Mouse (Mus musculus) E14TG2a.4 (cell line): ENCODE data around the gene Mien1.

Experiments used
- H3K27me3 ChIP-seq: 2 replicates; pipeline ENCODE4 v1.6.1; 2014; ENCODE audit warnings: low read length, control low read depth; ENCODE audit not compliant: insufficient read depth
- H3K36me3 ChIP-seq: 2 replicates; pipeline ENCODE4 v1.6.1; 2014; ENCODE audit warnings: low read length, control low read depth; ENCODE audit not compliant: insufficient read depth
- H3K4me1 ChIP-seq: replicated peaks from 2 replicates; pipeline ENCODE4 v1.6.1; 2014; ENCODE audit warnings: low read depth, low read length, control low read depth
- H3K4me3 ChIP-seq: replicated peaks from 2 replicates; pipeline ENCODE4 v1.5.1; 2014; ENCODE audit warnings: mild to moderate bottlenecking, low read length
- H3K9me3 ChIP-seq: 2 replicates; pipeline ENCODE4 v1.6.1; 2014; ENCODE audit warnings: low read length, control low read depth
- CTCF ChIP-seq: conservative IDR thresholded peaks from 2 replicates; pipeline ENCODE4 v1.5.1; 2014; ENCODE audit warnings: low read length
- NANOG ChIP-seq: IDR thresholded peaks from 2 replicates; pipeline ENCODE4 v1.6.1; 2014; ENCODE audit warnings: borderline replicate concordance, low read length, mixed read lengths
- POU5F1 ChIP-seq: IDR thresholded peaks from 2 replicates; pipeline ENCODE4 v1.6.1; 2014; ENCODE audit warnings: low read length, borderline replicate concordance

Mien1 gene

DNA sequence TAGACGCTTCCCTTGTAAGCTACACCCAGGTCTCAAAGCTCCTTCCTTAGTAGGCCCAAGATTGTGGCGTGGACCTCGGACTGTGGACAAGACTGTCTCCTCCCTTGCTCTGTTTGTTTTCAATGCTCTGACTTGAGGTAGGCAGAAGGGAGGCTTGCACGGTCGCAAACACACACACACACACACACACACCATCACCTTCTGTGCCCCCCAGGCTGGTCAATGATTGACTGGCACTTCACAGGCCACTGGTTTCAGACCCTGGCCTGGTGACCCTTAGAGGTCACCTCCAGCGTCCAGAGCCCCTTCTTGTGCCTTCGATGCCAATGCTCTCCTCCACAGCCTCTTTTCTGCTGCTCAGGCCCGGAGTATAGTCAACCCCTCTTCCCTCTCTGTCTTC is 29.9 kb downstream of the Mien1 start:
- Histone ChIP-seq H3K4me1 (peaks cover 34% of the 10 kb centered on the region), H3K4me3 (no peak overlapping the region), H3K36me3 (no peaks in the 10 kb centered on the region), H3K9me3 (no peaks in the 10 kb centered on the region), H3K27me3 (peaks cover 45% of the 10 kb centered on the region)
- TF ChIP-seq NANOG = no peak
- no peak for TF ChIP-seq CTCF
- TF ChIP-seq POU5F1 = no peak

GRCm38 (mm10) chr11:98406621-98407020 is 32.2 kb downstream of the Mien1 start:
- TF ChIP-seq CTCF = no peak
- no peak for TF ChIP-seq NANOG
- no peak for TF ChIP-seq POU5F1
- Histone ChIP-seq H3K4me1 (peaks cover 19% of the 10 kb centered on the region), H3K4me3 (no peak overlapping the region), H3K36me3 (no peaks in the 10 kb centered on the region), H3K27me3 (peaks cover 26% of the 10 kb centered on the region), H3K9me3 (no peaks in the 10 kb centered on the region)

DNA sequence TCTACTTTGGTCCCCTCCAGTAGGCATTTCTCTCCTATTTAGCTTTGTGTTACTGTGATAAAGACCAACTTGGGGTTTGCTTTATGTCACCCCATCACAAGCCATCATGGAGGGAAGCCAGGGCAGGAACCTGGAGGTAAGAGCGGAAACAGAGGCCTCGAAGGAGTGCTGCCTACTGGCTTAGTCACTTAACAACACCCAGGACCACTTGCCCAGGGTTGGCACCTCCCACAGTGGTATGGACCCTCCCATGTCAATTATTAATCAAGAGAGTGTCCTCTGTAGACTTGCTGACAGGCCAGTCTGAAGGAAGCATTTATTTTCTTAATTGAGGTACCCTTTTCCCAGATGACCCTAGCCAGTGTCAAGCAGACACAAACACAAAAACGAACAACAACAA is 38.0 kb downstream of the Mien1 start:
- Histone ChIP-seq H3K27me3 (peaks cover 6% of the 10 kb centered on the region; the same call in 1 of the 2 replicates), H3K4me1 (peaks cover 22% of the 10 kb centered on the region), H3K36me3 (no peaks in the 10 kb centered on the region; the same call in 1 of the 2 replicates), H3K4me3 (peak overlapping the region; percentile 90), H3K9me3 (no peaks in the 10 kb centered on the region)
- TF ChIP-seq CTCF (no peak), NANOG (no peak), POU5F1 (no peak)

GRCm38 (mm10) chr11:98400161-98400726 is 38.5 kb downstream of the Mien1 start, which contains the start of gene Pgap3:
Pgap3 (minus strand) TSS chr11:98400490.
- Histone ChIP-seq H3K4me3 (peak within 1 kb of the TSS; percentile 90), H3K36me3 (no peaks in the 10 kb centered on the region; the same call in 1 of the 2 replicates), H3K27me3 (peaks cover 6% of the 10 kb centered on the region; the same call in 1 of the 2 replicates), H3K9me3 (no peaks in the 10 kb centered on the region), H3K4me1 (peaks cover 22% of the 10 kb centered on the region)
- TF ChIP-seq NANOG (no peak), POU5F1 (no peak), CTCF (no peak)

DNA sequence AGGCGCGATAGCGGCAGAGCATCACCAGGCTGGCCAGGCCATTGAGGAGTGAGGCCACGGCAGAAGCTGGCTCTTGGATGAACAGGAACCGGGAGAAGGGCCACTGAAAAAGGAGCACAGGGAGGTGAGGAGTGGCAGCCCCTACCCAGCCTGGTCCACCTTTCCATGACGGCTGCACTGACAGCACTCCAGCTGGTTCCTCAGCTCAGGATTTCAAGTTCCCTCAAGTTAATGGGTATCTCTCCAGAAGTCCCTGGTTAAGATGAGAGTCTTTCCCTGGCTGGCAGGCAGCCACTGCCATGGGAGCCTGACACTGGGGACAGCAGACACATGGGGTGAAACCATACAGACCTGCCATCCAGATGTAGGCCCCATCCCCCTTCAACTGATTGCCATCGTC is 40.8 kb downstream of the Mien1 start:
- no peaks in the 10 kb centered on the region; the same call in 1 of the 2 replicates for H3K36me3 ChIP-seq
- no peak for TF ChIP-seq POU5F1
- no peak for TF ChIP-seq CTCF
- TF ChIP-seq NANOG = no peak

GRCm38 (mm10) chr11:98395041-98395440 is 43.8 kb downstream of the Mien1 start:
- Histone ChIP-seq H3K4me3 (no peak overlapping the region), H3K27me3 (peaks cover 9% of the 10 kb centered on the region), H3K4me1 (peaks cover 50% of the 10 kb centered on the region), H3K36me3 (no peaks in the 10 kb centered on the region; the same call in 1 of the 2 replicates), H3K9me3 (no peaks in the 10 kb centered on the region)
- TF ChIP-seq NANOG (no peak), POU5F1 (no peak), CTCF (no peak)

More for the DNA sequence above, 40.8 kb downstream of the Mien1 start:
- H3K27me3 ChIP-seq = no peaks in the 10 kb centered on the region
- no peaks in the 10 kb centered on the region for H3K9me3 ChIP-seq
- H3K4me1 ChIP-seq = peaks cover 32% of the 10 kb centered on the region
- H3K4me3 ChIP-seq = no peak overlapping the region

DNA sequence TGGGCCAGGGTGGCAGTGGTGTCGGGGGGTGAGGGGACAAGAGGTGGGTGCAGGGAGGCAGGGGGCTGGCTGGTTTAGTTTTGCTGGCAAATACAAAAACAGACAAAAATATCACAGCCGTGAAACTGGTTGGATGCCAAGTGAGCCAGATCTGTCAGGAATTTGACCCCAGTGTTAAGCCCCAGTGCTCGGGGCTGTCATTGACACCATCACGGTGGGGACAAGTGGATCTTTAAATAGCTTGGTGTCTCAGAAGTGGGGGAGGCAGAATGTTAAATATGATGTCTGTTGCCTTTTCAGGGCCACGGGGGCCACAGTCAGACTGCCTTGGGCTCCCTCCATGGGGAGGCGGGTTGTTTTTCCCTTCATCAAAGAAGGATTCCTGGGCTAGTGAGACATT is 44.5 kb downstream of the Mien1 start:
- TF ChIP-seq POU5F1 (no peak), NANOG (no peak), CTCF (no peak)
- H3K4me3 ChIP-seq = no peak overlapping the region
- H3K9me3 ChIP-seq = no peaks in the 10 kb centered on the region
- peaks cover 52% of the 10 kb centered on the region for H3K4me1 ChIP-seq
- no peaks in the 10 kb centered on the region; the same call in 1 of the 2 replicates for H3K36me3 ChIP-seq
- H3K27me3 ChIP-seq = peaks cover 11% of the 10 kb centered on the region

DNA sequence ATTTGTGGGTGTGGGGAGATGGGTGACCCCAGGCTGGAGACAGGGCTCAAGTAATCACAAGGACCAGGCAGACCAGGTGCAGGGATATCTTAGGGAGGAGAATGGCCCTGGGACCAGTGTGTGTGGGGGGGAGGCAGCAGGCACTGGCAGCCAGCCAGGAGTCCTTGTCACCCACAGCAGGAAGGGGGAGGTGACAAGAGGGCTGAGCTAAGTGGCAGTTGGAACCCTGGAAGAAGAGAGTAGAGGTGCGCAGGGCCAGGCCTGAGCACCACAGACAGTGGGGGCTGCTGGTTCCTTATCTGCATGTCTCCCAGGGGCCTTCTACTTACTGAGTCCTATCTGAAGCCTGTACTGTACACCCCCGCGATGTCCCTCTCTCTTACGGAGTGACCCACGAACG is 45.5 kb downstream of the Mien1 start:
- Histone ChIP-seq H3K36me3 (no peaks in the 10 kb centered on the region; the same call in 1 of the 2 replicates), H3K4me1 (peaks cover 56% of the 10 kb centered on the region), H3K9me3 (no peaks in the 10 kb centered on the region), H3K4me3 (no peak overlapping the region), H3K27me3 (peaks cover 15% of the 10 kb centered on the region)
- no peak for TF ChIP-seq POU5F1
- TF ChIP-seq CTCF = no peak
- no peak for TF ChIP-seq NANOG

- no peaks in the 10 kb centered on the region for H3K9me3 ChIP-seq
- no peak for TF ChIP-seq CTCF
- no peak for TF ChIP-seq NANOG
- TF ChIP-seq POU5F1 = no peak
- H3K27me3 ChIP-seq = peaks cover 22% of the 10 kb centered on the region
- H3K36me3 ChIP-seq = no peaks in the 10 kb centered on the region; the same call in 1 of the 2 replicates
- peak overlapping the region; percentile 26 for H3K4me3 ChIP-seq
- peaks cover 58% of the 10 kb centered on the region for H3K4me1 ChIP-seq
Measured at GRCm38 (mm10) chr11:98392645-98393044, 46.1 kb downstream of the Mien1 start.
